Mouse (Mus musculus) thymus, adult 2 months (tissue): Measurements from ENCODE around the gene Proser3. TPM values are rescaled to one million over a fixed set of nuclear protein-coding genes. Genes with fewer than 3 reads are reported as not detected.

ENCODE experiments used
- DNase-seq: peaks from one replicate; pipeline ENCODE4 v3.0.0; 2021
- H3K27ac ChIP-seq: fragments of 200-500 bp; 2 replicates; pipeline ENCODE4 v1.5.1; 2012; ENCODE audit warnings: low read length, control low read depth; ENCODE audit not compliant: control insufficient read depth, insufficient read depth
- H3K27me3 ChIP-seq: fragments of 200-500 bp; 2 replicates; pipeline ENCODE4 v1.6.1; 2012; ENCODE audit warnings: mild to moderate bottlenecking, low read length, moderate library complexity, mixed read lengths; ENCODE audit not compliant: control insufficient read depth, insufficient read depth
- H3K36me3 ChIP-seq: fragments of 200-500 bp; 2 replicates; pipeline ENCODE4 v1.6.1; 2012; ENCODE audit warnings: mild to moderate bottlenecking, low read length, moderate library complexity; ENCODE audit not compliant: control insufficient read depth, insufficient read depth
- H3K4me1 ChIP-seq: fragments of 200-500 bp; replicated peaks from 2 replicates; pipeline ENCODE4 v1.6.1; 2012; ENCODE audit warnings: low read length; ENCODE audit not compliant: control insufficient read depth, insufficient read depth
- H3K4me3 ChIP-seq: fragments of 200-500 bp; 2 replicates; pipeline ENCODE4 v1.5.1; 2012; ENCODE audit warnings: mild to moderate bottlenecking, low read length, control low read depth, moderate library complexity; ENCODE audit not compliant: control insufficient read depth, insufficient read depth
- CTCF ChIP-seq: fragments of 200-500 bp; IDR thresholded peaks from 2 replicates; pipeline ENCODE4 v1.5.1; 2012; ENCODE audit warnings: mild to moderate bottlenecking, control low read depth, low read length, moderate library complexity, borderline replicate concordance; ENCODE audit not compliant: control insufficient read depth, poor library complexity, insufficient read depth; ENCODE audit errors: extremely low read depth
- POLR2A ChIP-seq: fragments of 200-500 bp; IDR thresholded peaks from 2 replicates; pipeline ENCODE4 v1.6.1; 2012; ENCODE audit warnings: mild to moderate bottlenecking, low read length, control low read depth, moderate library complexity; ENCODE audit not compliant: control insufficient read depth, poor library complexity, insufficient read depth; ENCODE audit errors: extremely low read depth
- WGBS: fragments of 180-500 bp; shearing (Covaris S2); methylation state at CpG from one replicate; pipeline ENCODE4 v1.1.7; 2018; 5-methylcytosine and 5-hydroxymethylcytosine counted together
- polyA plus RNA-seq: library from polyadenylated mRNA; depleted of rRNA; stranded (reverse); fragments of >200 nt; gene quantifications from 2 replicates; pipeline ENCODE4 v1.2.3, GENCODE M21; 2012

Gene Proser3
- polyA plus RNA-seq, 1 experiment: 36.1 TPM

- no peak for DNase-seq
- Histone ChIP-seq H3K4me3 (no peak overlapping the region), H3K36me3 (peaks cover 92% of the 10 kb centered on the region), H3K27me3 (no peaks in the 10 kb centered on the region), H3K4me1 (no peaks in the 10 kb centered on the region), H3K27ac (no peak overlapping the region)
- no peak for TF ChIP-seq CTCF
- TF ChIP-seq POLR2A: no peak
- WGBS: 95% methylated on average over 8 of the region's 8 CpGs
Measured at GRCm38 (mm10) chr7:30579950-30580349, 27.9 kb upstream of the Proser3 start.

- Histone ChIP-seq H3K36me3 (peaks cover 80% of the 10 kb centered on the region), H3K27ac (no peak overlapping the region), H3K4me1 (no peaks in the 10 kb centered on the region), H3K4me3 (no peak overlapping the region), H3K27me3 (no peaks in the 10 kb centered on the region)
- TF ChIP-seq CTCF (no peak), POLR2A (no peak)
- no peak for DNase-seq
- 92% methylated on average over 2 of the region's 2 CpGs for whole genome bisulfite sequencing
Measured at GRCm38 (mm10) chr7:30572969-30573368, 20.9 kb upstream of the Proser3 start.

- no peaks in the 10 kb centered on the region for H3K4me1 ChIP-seq
- H3K4me3 ChIP-seq: no peak overlapping the region
- TF ChIP-seq CTCF (no peak), POLR2A (no peak)
- H3K36me3 ChIP-seq: peaks cover 75% of the 10 kb centered on the region
- WGBS: 95% methylated on average over 5 of the region's 5 CpGs
- H3K27ac ChIP-seq: no peak overlapping the region
- H3K27me3 ChIP-seq: no peaks in the 10 kb centered on the region
- no peak for DNase-seq
Measured at GRCm38 (mm10) chr7:30572389-30572788, 20.3 kb upstream of the Proser3 start.

DNA sequence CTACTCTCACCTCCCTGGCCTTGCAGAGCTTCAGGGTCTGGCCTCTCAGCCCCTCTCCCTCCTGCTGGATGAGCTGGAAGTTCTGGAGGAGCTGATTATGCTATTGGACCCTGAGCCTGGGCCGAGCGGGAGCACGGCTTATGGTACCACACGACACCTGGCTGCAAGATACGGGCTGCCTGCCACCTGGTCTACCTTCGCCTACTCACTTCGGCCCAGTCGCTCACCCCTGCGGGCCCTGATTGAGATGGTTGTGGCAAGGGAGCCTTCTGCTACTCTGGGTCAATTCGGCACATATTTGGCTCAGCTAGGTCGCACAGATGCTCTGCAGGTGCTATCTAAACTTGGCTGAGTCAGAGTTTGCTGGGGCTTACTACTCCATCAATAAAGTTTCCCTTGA is 15.5 kb upstream of the Proser3 start:
- 96% methylated on average over 11 of the region's 11 CpGs for WGBS
- Histone ChIP-seq H3K36me3 (peaks cover 26% of the 10 kb centered on the region), H3K4me1 (peaks cover 15% of the 10 kb centered on the region)

DNA sequence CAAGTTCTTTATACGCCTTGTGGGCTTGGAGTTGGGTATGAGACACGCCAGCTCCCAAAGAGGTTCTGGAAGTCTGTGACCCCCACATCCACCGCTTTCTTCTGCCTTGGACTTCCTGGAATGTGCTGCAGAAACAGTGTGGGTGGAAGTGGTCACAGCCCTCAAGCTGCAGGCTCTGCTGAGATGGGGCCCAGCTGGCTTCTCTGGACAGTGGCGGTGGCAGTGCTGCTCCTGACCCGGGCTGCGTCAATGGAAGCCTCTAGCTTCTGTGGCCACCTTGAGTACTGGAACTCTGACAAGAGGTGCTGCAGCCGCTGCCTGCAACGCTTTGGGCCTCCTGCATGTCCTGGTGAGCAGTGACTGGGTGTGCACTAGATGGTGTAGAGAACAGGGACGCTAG is 13.9 kb upstream of the Proser3 start:
- 90% methylated on average over 9 of the region's 9 CpGs for WGBS
- Histone ChIP-seq H3K4me3 (no peak overlapping the region), H3K27me3 (no peaks in the 10 kb centered on the region), H3K27ac (no peak overlapping the region), H3K4me1 (peaks cover 18% of the 10 kb centered on the region), H3K36me3 (peaks cover 20% of the 10 kb centered on the region)
- no peak for DNase-seq
- TF ChIP-seq POLR2A (no peak), CTCF (no peak)

More for the DNA sequence above, 15.5 kb upstream of the Proser3 start:
- TF ChIP-seq POLR2A (no peak), CTCF (no peak)
- DNase-seq: no peak
- Histone ChIP-seq H3K4me3 (no peak overlapping the region), H3K27me3 (no peaks in the 10 kb centered on the region), H3K27ac (no peak overlapping the region)

DNA sequence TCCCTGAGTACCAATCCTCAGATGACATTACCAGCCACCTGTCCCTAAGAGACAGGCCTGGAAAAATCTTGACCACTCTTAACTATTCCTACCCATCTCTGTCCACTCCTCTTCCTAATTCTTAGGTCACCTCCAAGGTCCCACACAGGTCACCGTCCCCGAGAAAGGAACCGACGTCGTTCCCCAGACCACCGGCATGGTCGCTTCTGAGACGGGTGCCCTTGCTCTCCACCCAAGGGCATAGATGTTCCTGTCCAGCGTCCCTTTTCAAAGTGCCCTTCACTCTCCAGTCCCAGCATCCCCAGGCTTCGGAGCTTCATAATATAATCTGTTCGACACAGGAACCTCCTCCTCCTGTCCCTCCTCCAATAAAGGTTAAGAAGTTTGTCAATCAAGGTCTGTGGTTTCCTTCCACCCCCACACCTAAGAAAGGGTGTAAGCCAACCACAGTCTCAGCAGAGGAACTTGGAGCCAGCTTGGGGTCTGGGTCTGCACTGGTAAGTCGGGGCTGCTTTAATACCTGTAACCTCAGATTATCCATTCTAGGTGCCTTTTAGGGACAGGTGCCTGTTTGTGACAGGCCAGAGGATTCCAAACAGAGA is 13.0 kb upstream of the Proser3 start, which contains the start of gene Igflr1:
Gene Igflr1 (plus strand): TSS at position 458 of the 602 bp plus-strand sequence.
- WGBS: 93% methylated on average over 12 of the region's 12 CpGs
- H3K4me1 ChIP-seq: peaks cover 18% of the 10 kb centered on the region
- TF ChIP-seq POLR2A: no peak
- no peak for TF ChIP-seq CTCF
- DNase-seq: no peak
- peaks cover 17% of the 10 kb centered on the region for H3K36me3 ChIP-seq
- H3K27me3 ChIP-seq: no peaks in the 10 kb centered on the region
- no peak within 1 kb of the TSS for H3K4me3 ChIP-seq
- H3K27ac ChIP-seq: peak within 1 kb of the TSS; percentile 22
